In genomic region chr2:168579601-168580130, GRCm38 (mm10) we compare ENCODE assay signal across 16 mouse cellular contexts. TPM values are rescaled to one million over a fixed set of nuclear protein-coding genes. Genes with fewer than 3 reads are reported as not detected.
DNase-seq lines count a peak whose midpoint lies in the region; ATAC-seq lines count a peak whose summit lies in the region.
"Had no signal": no experiment of that assay in that cellular context is flagged by ENCODE, and none has a peak within 500 bp of the region (broad histone marks: within the 10 kb centered on the region; RNA-seq: fewer than 3 reads in every experiment).

No protein-coding gene starts in this region.

- H3K27ac ChIP-seq in forebrain, embryonic 12.5 days, result 0 out of 2 replicates have a peak overlapping the region, but pooled peaks have one; percentile 42
- H3K27ac ChIP-seq in forebrain, embryonic 13.5 days, result no peak overlapping the region
- peak overlapping the region; percentile 36; the same call in 1 of the 2 replicates for H3K27ac ChIP-seq in heart, embryonic 16.5 days (ENCODE audit: low read length)
- peak overlapping the region; percentile 40; the same call in 1 of the 2 replicates for H3K27ac ChIP-seq in embryonic facial prominence, embryonic 10.5 days (replicated peaks)
- H3K27ac ChIP-seq: layer of hippocampus, adult 2 months; left cerebral cortex, adult 2 months; neural tube, embryonic 15.5 days had no signal

- no peak for DNase-seq in heart, adult 8-10 months (ENCODE audit: low spot score)
- no peak for DNase-seq in embryonic facial prominence, embryonic 10.5 days (ENCODE audit: low spot score)
- no peak for DNase-seq in adrenal gland, postnatal 14 days
- DNase-seq in layer of hippocampus, adult 8-10 months (ENCODE audit: low spot score in 2 of 2), result no peak
- DNase-seq: cerebellum, adult 11-12 months; cerebellum, postnatal 36 days; liver; lung, embryonic 14.5 days had no signal

- no peak overlapping the region for H3K9ac ChIP-seq in forebrain, embryonic 12.5 days
- H3K9ac ChIP-seq in forebrain, embryonic 13.5 days, result no peak overlapping the region
- H3K9ac ChIP-seq in heart, embryonic 16.5 days (ENCODE audit: low read length), result peak overlapping the region; percentile 8; the same call in 1 of the 2 replicates
- H3K9ac ChIP-seq: neural tube, embryonic 15.5 days had no signal

- no peaks in the 10 kb centered on the region for H3K36me3 ChIP-seq in forebrain, embryonic 12.5 days (replicated peaks)
- H3K36me3 ChIP-seq in forebrain, embryonic 13.5 days (ENCODE audit: poor library complexity, severe bottlenecking), result no peaks in the 10 kb centered on the region
- H3K36me3 ChIP-seq in heart, embryonic 16.5 days (ENCODE audit: control insufficient read depth, insufficient read depth), result no peaks in the 10 kb centered on the region
- H3K36me3 ChIP-seq in embryonic facial prominence, embryonic 10.5 days (replicated peaks), result no peaks in the 10 kb centered on the region
- H3K36me3 ChIP-seq: neural tube, embryonic 15.5 days had no signal

- 81% methylated on average over 15 of the region's 15 CpGs for WGBS in forebrain, embryonic 12.5 days
- 83% methylated on average over 15 of the region's 15 CpGs for WGBS in forebrain, embryonic 13.5 days
- 56% methylated on average over 15 of the region's 15 CpGs for WGBS in heart, embryonic 16.5 days
- WGBS in embryonic facial prominence, embryonic 10.5 days, result 79% methylated on average over 15 of the region's 15 CpGs

- peaks cover 32% of the 10 kb centered on the region for H3K4me1 ChIP-seq in forebrain, embryonic 12.5 days
- peaks cover 46% of the 10 kb centered on the region for H3K4me1 ChIP-seq in forebrain, embryonic 13.5 days
- H3K4me1 ChIP-seq in heart, embryonic 16.5 days (ENCODE audit: control insufficient read depth, insufficient read depth, low read length), result peaks cover 73% of the 10 kb centered on the region
- H3K4me1 ChIP-seq in embryonic facial prominence, embryonic 10.5 days, result peaks cover 72% of the 10 kb centered on the region

- H3K27me3 ChIP-seq in forebrain, embryonic 12.5 days, result peaks cover 5% of the 10 kb centered on the region; the same call in 1 of the 2 replicates
- H3K27me3 ChIP-seq in forebrain, embryonic 13.5 days, result no peaks in the 10 kb centered on the region
- H3K27me3 ChIP-seq in heart, embryonic 16.5 days (ENCODE audit: control insufficient read depth, insufficient read depth, low read length), result no peaks in the 10 kb centered on the region
- peaks cover 24% of the 10 kb centered on the region for H3K27me3 ChIP-seq in embryonic facial prominence, embryonic 10.5 days (replicated peaks; ENCODE audit: low read depth, poor library complexity, severe bottlenecking)
- H3K27me3 ChIP-seq: Patski had no signal

- H3K4me3 ChIP-seq in forebrain, embryonic 12.5 days (replicated peaks), result no peak overlapping the region
- H3K4me3 ChIP-seq in forebrain, embryonic 13.5 days, result no peak overlapping the region
- H3K4me3 ChIP-seq in heart, embryonic 16.5 days (ENCODE audit: low read length), result no peak overlapping the region
- H3K4me3 ChIP-seq in embryonic facial prominence, embryonic 10.5 days, result no peak overlapping the region
- H3K4me3 ChIP-seq: layer of hippocampus, adult 2 months; left cerebral cortex, adult 2 months; neural tube, embryonic 15.5 days had no signal

- no peaks in the 10 kb centered on the region for H3K9me3 ChIP-seq in forebrain, embryonic 12.5 days
- H3K9me3 ChIP-seq in forebrain, embryonic 13.5 days (replicated peaks), result no peaks in the 10 kb centered on the region
- no peaks in the 10 kb centered on the region for H3K9me3 ChIP-seq in heart, embryonic 16.5 days (replicated peaks; ENCODE audit: control insufficient read depth, low read length)
- no peaks in the 10 kb centered on the region for H3K9me3 ChIP-seq in embryonic facial prominence, embryonic 10.5 days
- H3K9me3 ChIP-seq: neural tube, embryonic 15.5 days had no signal

- no peak overlapping the region for H3K4me2 ChIP-seq in forebrain, embryonic 12.5 days
- H3K4me2 ChIP-seq in forebrain, embryonic 13.5 days, result no peak overlapping the region
- H3K4me2 ChIP-seq in heart, embryonic 16.5 days (ENCODE audit: low read depth, low read length), result no peak overlapping the region
- H3K4me2 ChIP-seq: neural tube, embryonic 15.5 days had no signal

- ATAC-seq in forebrain, embryonic 12.5 days (ENCODE audit: low FRiP score), result no peak
- no peak for ATAC-seq in forebrain, embryonic 13.5 days
- ATAC-seq in heart, embryonic 16.5 days (replicated peaks; ENCODE audit: extremely low read depth, insufficient read depth, low FRiP score), result no peak
- 0 out of 2 replicates have a peak, but pooled peaks have one; percentile 12 for ATAC-seq in megakaryocyte, adult 5-6 weeks (ENCODE audit: poor library complexity, severe bottlenecking)
- ATAC-seq: Patski had no signal

RNA-seq across cellular contexts. Expression of gene Nfatc2, which starts 21.8 kb away (rescaled TPM):
- 0.78 and 1.2 TPM in 2 replicates for polyA plus RNA-seq in forebrain, embryonic 12.5 days (2016; fragmentation: Nextera tagmentation; extraction: Ambion mirVana)
- polyA plus RNA-seq in forebrain, embryonic 13.5 days (2015; fragmentation: Nextera tagmentation; extraction: Ambion mirVana), result 1.5 and 1.7 TPM in 2 replicates
- 10.0 and 10.9 TPM in 2 replicates for polyA plus RNA-seq in heart, embryonic 16.5 days (2015; fragmentation: Nextera tagmentation; extraction: Ambion mirVana)
- total RNA-seq in heart, adult 8-10 months (2022), result 10 to 100 TPM in 3 of 4 experiments, 1 to 10 TPM in 1; 9.8 to 19.2 (median 16.3) TPM
- 0.45 and 0.66 TPM in 2 replicates for polyA plus RNA-seq in embryonic facial prominence, embryonic 10.5 days (2016; fragmentation: Nextera tagmentation; extraction: Ambion mirVana)
- total RNA-seq in megakaryocyte, adult 5-6 weeks (2015), result 12.9 and 14.1 TPM in 2 replicates
- total RNA-seq in megakaryocyte, adult 5-6 weeks (2017), result 3.2 and 6.4 TPM in 2 replicates
- 2.7 and 7.6 TPM in 2 replicates for total RNA-seq in adrenal gland, postnatal 14 days (2021)
- total RNA-seq in layer of hippocampus, adult 8-10 months (2022), result 10 to 100 TPM; 17.8 to 22.0 (median 21.1) TPM
